Mouse (Mus musculus) hindbrain, postnatal 0 days (tissue): Measurements from ENCODE around the gene Rph3a. TPM values are rescaled to one million over a fixed set of nuclear protein-coding genes. Genes with fewer than 3 reads are reported as not detected.
A peak's percentile ranks its signal among the peaks of the same experiment; 100 is the strongest.
"Not testable (repeated sequence)": the region's sequence is repeated elsewhere in the genome, so short reads cannot be mapped to it uniquely, and the experiment has no call there.

Experiments
- ATAC-seq: fragments of 200-750 bp; cut with Nextera tagmentation; 2 replicates; pipeline ENCODE4 v1.8.0; 2017; ENCODE audit warnings: mild to moderate bottlenecking, moderate TSS enrichment, moderate library complexity
- DNase-seq: peaks from one replicate; pipeline ENCODE4 v3.0.0-alpha.2; 2015; ENCODE audit warnings: low spot score
- H3K27ac ChIP-seq: fragments of 300-500 bp; sonication (generic); 2 replicates; pipeline ENCODE4 v1.5.1; 2014; ENCODE audit warnings: mild to moderate bottlenecking
- H3K27me3 ChIP-seq: fragments of 300-500 bp; sonication (generic); 2 replicates; pipeline ENCODE4 v1.6.1; 2014; ENCODE audit warnings: low read length, mixed read lengths; ENCODE audit not compliant: insufficient read depth
- H3K36me3 ChIP-seq: fragments of 300-500 bp; sonication (generic); 2 replicates; pipeline ENCODE4 v1.6.1; 2014; ENCODE audit warnings: low read length, mixed read lengths; ENCODE audit not compliant: insufficient read depth
- H3K4me1 ChIP-seq: fragments of 300-500 bp; sonication (generic); 2 replicates; pipeline ENCODE4 v1.6.1; 2014; ENCODE audit warnings: antibody characterized with exemption, low read length, mixed read lengths; ENCODE audit not compliant: insufficient read depth
- H3K4me2 ChIP-seq: fragments of 300-500 bp; sonication (generic); 2 replicates; pipeline ENCODE4 v1.6.1; 2014; ENCODE audit warnings: low read depth, mild to moderate bottlenecking, low read length, moderate library complexity, mixed read lengths
- H3K4me3 ChIP-seq: fragments of 300-500 bp; sonication (generic); 2 replicates; pipeline ENCODE4 v1.5.1; 2014; ENCODE audit warnings: low read length
- H3K9ac ChIP-seq: fragments of 300-500 bp; sonication (generic); replicated peaks from 2 replicates; pipeline ENCODE4 v1.6.1; 2014; ENCODE audit warnings: mild to moderate bottlenecking, low read length, moderate library complexity, mixed read lengths
- H3K9me3 ChIP-seq: fragments of 300-500 bp; sonication (generic); 2 replicates; pipeline ENCODE4 v1.6.1; 2016; ENCODE audit warnings: low read length, mixed read lengths
- CTCF ChIP-seq: IDR thresholded peaks from 2 replicates; pipeline ENCODE4 v1.5.1; 2016; ENCODE audit warnings: antibody characterized with exemption, control low read depth, low read depth
- WGBS: fragments of 180-500 bp; shearing (Covaris S2); extraction: QIAGEN DNeasy Blood & Tissue Kit; methylation state at CpG from one replicate; pipeline ENCODE4 v1.1.7; 2014; 5-methylcytosine and 5-hydroxymethylcytosine counted together
- polyA plus RNA-seq: library from polyadenylated mRNA; unstranded; fragments of >200 nt; fragmentation: Nextera tagmentation; extraction: Ambion mirVana; gene quantifications from 2 replicates; pipeline ENCODE4 v1.2.1, GENCODE M21; 2015
- total RNA-seq: library from RNA; depleted of rRNA; stranded (reverse); fragments of >200 nt; gene quantifications from 2 replicates; pipeline ENCODE4 v1.2.3, GENCODE M21; 2014

Rph3a gene
- total and polyA plus RNA-seq, 2 experiments from 2014 or later, result 39.4 to 44.3 TPM

DNA sequence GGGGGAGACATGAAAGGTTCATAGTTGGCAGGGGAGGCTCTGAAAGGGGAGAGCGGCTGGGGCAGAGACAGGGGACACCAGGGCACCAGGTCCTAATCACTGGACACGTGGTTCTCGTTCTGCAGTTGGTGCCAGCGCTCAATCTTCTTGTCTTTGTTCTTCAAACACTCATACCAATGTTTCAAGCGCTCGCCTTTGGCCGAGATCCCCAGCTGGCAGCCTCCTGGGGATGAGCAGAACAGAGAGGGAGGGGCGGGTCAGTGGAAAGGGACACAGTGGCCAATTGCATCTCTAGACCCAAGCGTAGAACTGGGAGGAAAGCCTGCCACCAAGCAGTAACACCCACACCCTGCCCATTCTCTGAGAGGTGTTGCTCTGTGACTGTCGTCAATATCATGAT, 67.8 kb downstream of the Rph3a start:
- no peak overlapping the region for H3K4me2 ChIP-seq
- no peaks in the 10 kb centered on the region for H3K9me3 ChIP-seq
- ATAC-seq, result no peak
- no peaks in the 10 kb centered on the region for H3K36me3 ChIP-seq
- TF ChIP-seq CTCF, result no peak
- H3K27ac ChIP-seq, result no peak overlapping the region
- H3K27me3 ChIP-seq, result no peaks in the 10 kb centered on the region
- DNase-seq, result peak; percentile 24
- no peaks in the 10 kb centered on the region for H3K4me1 ChIP-seq
- H3K9ac ChIP-seq, result no peak overlapping the region
- no peak overlapping the region for H3K4me3 ChIP-seq
- 60% methylated on average over 10 of the region's 10 CpGs for WGBS

DNA sequence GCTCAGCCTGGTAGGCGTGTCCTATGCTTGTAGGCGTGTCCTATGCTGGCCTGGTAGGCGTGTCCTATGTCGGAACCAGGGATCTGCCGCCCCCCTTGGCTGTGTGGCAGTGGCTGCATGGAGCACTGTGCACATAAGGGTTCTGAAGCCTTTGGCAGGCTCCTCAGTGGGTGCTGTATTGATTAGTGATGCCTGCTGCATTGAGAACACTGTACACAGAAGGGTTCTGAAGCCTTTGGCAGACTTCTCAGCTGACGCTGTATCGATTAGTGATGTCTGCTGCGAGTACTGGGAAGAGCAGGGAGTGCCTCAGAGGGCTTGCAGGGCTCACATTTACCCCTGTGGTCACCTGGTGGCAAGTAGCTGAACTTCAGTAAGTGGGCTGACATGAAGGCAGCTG, 71.3 kb downstream of the Rph3a start:
- peak; percentile 31 for TF ChIP-seq CTCF
- peak; percentile 9 for DNase-seq

DNA sequence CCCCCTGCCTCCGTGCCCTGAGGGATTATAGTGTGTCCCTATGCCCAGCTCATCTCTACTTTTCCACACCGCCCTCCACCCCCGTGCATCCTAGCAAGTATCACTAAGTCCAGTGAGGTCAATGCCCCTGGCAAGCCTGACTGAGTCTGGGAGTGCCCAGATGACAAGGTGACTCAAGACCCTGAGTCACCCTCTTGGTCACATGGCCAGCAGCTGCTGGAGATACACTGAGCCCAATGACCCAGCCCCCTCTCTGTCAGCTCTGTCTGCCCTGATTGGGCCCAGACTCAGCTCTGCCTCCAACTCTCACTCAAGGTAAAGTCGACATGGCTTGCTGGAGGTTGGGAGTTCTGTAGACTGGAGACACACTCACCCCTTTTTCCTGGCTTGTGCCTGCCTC, 72.1 kb downstream of the Rph3a start:
- Histone ChIP-seq H3K9me3 (no peaks in the 10 kb centered on the region), H3K4me1 (no peaks in the 10 kb centered on the region), H3K9ac (no peak overlapping the region), H3K27ac (no peak overlapping the region), H3K36me3 (no peaks in the 10 kb centered on the region), H3K4me2 (no peak overlapping the region), H3K27me3 (no peaks in the 10 kb centered on the region), H3K4me3 (no peak overlapping the region)
- no peak for TF ChIP-seq CTCF
- DNase-seq (no peak), ATAC-seq (no peak)
- WGBS, result 82% methylated on average over 4 of the region's 4 CpGs

More for the DNA sequence above, 71.3 kb downstream of the Rph3a start:
- Histone ChIP-seq H3K4me2 (no peak overlapping the region), H3K36me3 (no peaks in the 10 kb centered on the region), H3K4me3 (no peak overlapping the region), H3K27ac (no peak overlapping the region), H3K4me1 (no peaks in the 10 kb centered on the region), H3K9ac (no peak overlapping the region), H3K9me3 (no peaks in the 10 kb centered on the region), H3K27me3 (no peaks in the 10 kb centered on the region)
- peak; percentile 55 for ATAC-seq
- WGBS, result 53% methylated on average over 8 of the region's 8 CpGs

DNA sequence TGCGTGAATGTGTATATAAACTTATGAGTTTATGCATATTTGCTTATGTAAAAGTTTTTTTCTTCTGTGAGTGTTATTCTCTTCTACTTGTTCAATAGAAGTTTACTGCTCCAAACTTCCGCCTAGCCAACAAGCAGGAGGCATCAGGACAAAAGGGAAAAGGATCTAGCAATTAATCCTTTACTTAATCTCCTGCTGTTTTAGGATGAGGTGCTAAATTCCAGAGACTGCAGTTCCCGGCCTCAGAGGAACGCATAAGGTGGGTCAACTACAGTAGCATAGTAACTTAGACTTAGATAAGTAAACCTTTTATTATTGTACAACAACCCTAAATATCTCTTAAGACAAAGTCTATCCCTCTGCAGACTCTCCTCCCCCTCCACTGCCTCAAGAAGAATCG, 75.9 kb downstream of the Rph3a start:
- TF ChIP-seq CTCF, result no peak
- Histone ChIP-seq H3K4me3 (no peak overlapping the region), H3K27me3 (no peaks in the 10 kb centered on the region), H3K4me2 (no peak overlapping the region), H3K4me1 (no peaks in the 10 kb centered on the region), H3K9me3 (no peaks in the 10 kb centered on the region), H3K27ac (no peak overlapping the region), H3K9ac (no peak overlapping the region), H3K36me3 (no peaks in the 10 kb centered on the region)
- ATAC-seq (no peak), DNase-seq (no peak)
- 28% methylated on average over 5 of the region's 5 CpGs for WGBS

DNA sequence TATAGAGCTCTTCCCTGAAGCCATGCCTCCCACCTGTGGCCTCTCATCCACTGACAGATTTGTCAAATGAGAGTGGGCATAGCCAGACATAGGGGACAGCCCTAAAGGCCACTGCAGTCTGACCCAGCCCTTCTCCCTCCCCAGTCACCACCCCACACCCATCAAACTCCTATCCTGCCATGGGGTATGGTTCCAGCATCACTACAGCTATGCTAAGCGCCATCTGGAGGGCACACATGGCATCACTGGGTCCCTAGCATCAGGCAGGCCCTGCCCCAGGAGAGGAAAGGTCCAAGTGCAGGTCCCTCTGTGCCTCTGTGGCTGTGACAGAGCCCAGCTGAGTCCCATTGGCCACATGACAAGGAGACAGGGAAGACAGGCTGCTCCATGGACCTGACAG, 82.9 kb downstream of the Rph3a start:
- H3K4me3 ChIP-seq, result no peak overlapping the region
- TF ChIP-seq CTCF, result peak; percentile 67
- H3K9me3 ChIP-seq, result no peaks in the 10 kb centered on the region
- no peak overlapping the region for H3K4me2 ChIP-seq
- ATAC-seq (no peak), DNase-seq (no peak)
- no peaks in the 10 kb centered on the region for H3K4me1 ChIP-seq
- no peak overlapping the region for H3K27ac ChIP-seq
- H3K36me3 ChIP-seq, result no peaks in the 10 kb centered on the region
- H3K27me3 ChIP-seq, result no peaks in the 10 kb centered on the region
- WGBS, result 0% methylated on average over 1 of the region's 1 CpGs
- no peak overlapping the region for H3K9ac ChIP-seq

DNA sequence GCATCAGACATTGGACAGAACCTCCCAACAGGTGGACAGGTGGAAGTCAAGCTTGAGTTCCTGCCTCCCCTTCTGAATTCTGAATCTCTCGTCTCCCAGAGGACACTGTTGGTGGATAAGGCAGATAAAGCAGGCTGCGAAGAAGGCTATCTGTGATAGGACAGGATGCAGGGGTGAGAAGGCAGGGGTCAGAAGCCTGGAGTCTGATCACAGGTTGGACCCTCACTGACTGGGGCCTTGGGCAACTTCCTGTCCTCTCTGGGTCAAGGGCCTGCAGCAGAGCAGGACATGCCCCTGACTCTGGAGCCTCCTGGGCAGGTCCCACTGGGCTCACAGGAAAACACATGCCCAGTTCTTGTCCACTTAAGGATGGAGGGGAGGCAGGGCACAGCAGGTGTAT, 83.6 kb downstream of the Rph3a start:
- not testable (repeated sequence) for H3K9me3 ChIP-seq, H3K4me2 ChIP-seq, H3K4me1 ChIP-seq, H3K4me3 ChIP-seq, H3K27ac ChIP-seq, H3K9ac ChIP-seq, H3K27me3 ChIP-seq, H3K36me3 ChIP-seq, ATAC-seq, DNase-seq
- WGBS, result 57% methylated on average over 2 of the region's 2 CpGs

DNA sequence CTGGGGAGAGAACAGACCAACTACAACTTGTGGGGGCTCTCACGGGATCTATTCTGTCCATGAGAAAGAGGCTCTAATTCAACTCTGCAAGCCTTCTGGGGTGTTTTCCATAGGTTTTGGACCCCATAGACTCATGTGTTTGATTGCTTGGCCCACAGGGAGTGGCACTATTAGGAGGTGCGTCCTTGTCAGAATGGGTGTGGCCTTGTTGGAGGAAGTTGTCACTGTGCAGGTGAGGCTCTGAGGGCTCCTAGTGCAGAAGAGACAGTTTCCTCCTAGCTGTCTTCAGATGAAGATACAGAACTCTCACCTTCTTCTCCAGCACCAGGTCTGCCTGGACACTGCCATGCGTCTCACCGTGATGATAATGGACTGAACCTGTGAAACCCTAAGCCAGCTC, 85.4 kb downstream of the Rph3a start:
- H3K9me3 ChIP-seq, H3K4me1 ChIP-seq, H3K36me3 ChIP-seq, H3K9ac ChIP-seq, H3K27me3 ChIP-seq, H3K27ac ChIP-seq, ATAC-seq, H3K4me3 ChIP-seq, DNase-seq, H3K4me2 ChIP-seq: not testable (repeated sequence)
- WGBS, result 91% methylated on average over 4 of the region's 4 CpGs
